Mouse (Mus musculus): ENCODE measurements around the gene Cldn1. TPM values are rescaled to one million over a fixed set of nuclear protein-coding genes. Genes with fewer than 3 reads are reported as not detected.
A peak's percentile ranks its signal among the peaks of the same experiment; 100 is the strongest.

Gene Cldn1
- polyA plus RNA-seq, 1 experiment from 2014 or later = 12.2 TPM

- H3K4me2 ChIP-seq = peak overlapping the region; percentile 62
- H3K27ac ChIP-seq (ENCODE audit: low read depth, low read length) = no peak overlapping the region
- no peak overlapping the region for H3K4me3 ChIP-seq (ENCODE audit: low read depth, low read length)
- no peaks in the 10 kb centered on the region for H3K9me3 ChIP-seq (ENCODE audit: control insufficient read depth, low read length)
- H3K9ac ChIP-seq (ENCODE audit: low read depth, low read length) = no peak overlapping the region
- no peaks in the 10 kb centered on the region for H3K27me3 ChIP-seq (replicated peaks; ENCODE audit: control insufficient read depth, insufficient read depth, low read length)
- no peaks in the 10 kb centered on the region for H3K4me1 ChIP-seq (replicated peaks; ENCODE audit: control insufficient read depth, insufficient read depth, low read length)
- ATAC-seq (replicated peaks; ENCODE audit: low FRiP score) = no peak
- no peaks in the 10 kb centered on the region for H3K36me3 ChIP-seq (ENCODE audit: control insufficient read depth, insufficient read depth, low read length)
- 97% methylated on average over 1 of the region's 1 CpGs for WGBS
- no peak for DNase-seq (ENCODE audit: low spot score)
Measured at GRCm38 (mm10) chr16:26370127-26370526, 1.5 kb downstream of the Cldn1 start.

GRCm38 (mm10) chr16:26369044-26369730 lies 2.5 kb downstream of the Cldn1 start:
- H3K36me3 ChIP-seq (ENCODE audit: control insufficient read depth, insufficient read depth, low read length) = no peaks in the 10 kb centered on the region
- H3K27me3 ChIP-seq (replicated peaks; ENCODE audit: control insufficient read depth, insufficient read depth, low read length) = no peaks in the 10 kb centered on the region
- H3K9me3 ChIP-seq (ENCODE audit: control insufficient read depth, low read length) = no peaks in the 10 kb centered on the region
- no peaks in the 10 kb centered on the region for H3K4me1 ChIP-seq (replicated peaks; ENCODE audit: control insufficient read depth, insufficient read depth, low read length)
- H3K9ac ChIP-seq (ENCODE audit: low read depth, low read length) = no peak overlapping the region
- no peak overlapping the region for H3K4me3 ChIP-seq (ENCODE audit: low read depth, low read length)
- H3K4me2 ChIP-seq = no peak overlapping the region
- ATAC-seq (replicated peaks; ENCODE audit: low FRiP score) (no peak), DNase-seq (ENCODE audit: low spot score) (no peak)
- no peak overlapping the region for H3K27ac ChIP-seq (ENCODE audit: low read depth, low read length)
- 80% methylated on average over 7 of the region's 7 CpGs for WGBS

GRCm38 (mm10) chr16:26368121-26368520 lies 3.5 kb downstream of the Cldn1 start:
- Histone ChIP-seq H3K4me2 (no peak overlapping the region), H3K9me3 (ENCODE audit: control insufficient read depth, low read length) (no peaks in the 10 kb centered on the region), H3K36me3 (ENCODE audit: control insufficient read depth, insufficient read depth, low read length) (no peaks in the 10 kb centered on the region), H3K27ac (ENCODE audit: low read depth, low read length) (no peak overlapping the region), H3K4me3 (ENCODE audit: low read depth, low read length) (no peak overlapping the region), H3K4me1 (replicated peaks; ENCODE audit: control insufficient read depth, insufficient read depth, low read length) (no peaks in the 10 kb centered on the region), H3K9ac (ENCODE audit: low read depth, low read length) (no peak overlapping the region), H3K27me3 (replicated peaks; ENCODE audit: control insufficient read depth, insufficient read depth, low read length) (no peaks in the 10 kb centered on the region)
- WGBS = 65% methylated on average over 5 of the region's 5 CpGs
- DNase-seq (ENCODE audit: low spot score) (no peak), ATAC-seq (replicated peaks; ENCODE audit: low FRiP score) (0 out of 2 replicates have a peak, but pooled peaks have one; percentile 40)

- no peaks in the 10 kb centered on the region for H3K9me3 ChIP-seq (ENCODE audit: control insufficient read depth, low read length)
- no peak overlapping the region for H3K27ac ChIP-seq (ENCODE audit: low read depth, low read length)
- no peak for DNase-seq (ENCODE audit: low spot score)
- no peak for ATAC-seq (replicated peaks; ENCODE audit: low FRiP score)
- no peaks in the 10 kb centered on the region for H3K36me3 ChIP-seq (ENCODE audit: control insufficient read depth, insufficient read depth, low read length)
- no peak overlapping the region for H3K4me2 ChIP-seq
- 69% methylated on average over 3 of the region's 3 CpGs for WGBS
- H3K4me1 ChIP-seq (replicated peaks; ENCODE audit: control insufficient read depth, insufficient read depth, low read length) = no peaks in the 10 kb centered on the region
- no peak overlapping the region for H3K4me3 ChIP-seq (ENCODE audit: low read depth, low read length)
- no peak overlapping the region for H3K9ac ChIP-seq (ENCODE audit: low read depth, low read length)
- H3K27me3 ChIP-seq (replicated peaks; ENCODE audit: control insufficient read depth, insufficient read depth, low read length) = no peaks in the 10 kb centered on the region
Measured at GRCm38 (mm10) chr16:26360694-26361093, 10.9 kb downstream of the Cldn1 start.

GRCm38 (mm10) chr16:26359619-26360018 lies 12.0 kb downstream of the Cldn1 start:
- Histone ChIP-seq H3K27ac (ENCODE audit: low read depth, low read length) (no peak overlapping the region), H3K36me3 (ENCODE audit: control insufficient read depth, insufficient read depth, low read length) (no peaks in the 10 kb centered on the region), H3K9ac (ENCODE audit: low read depth, low read length) (no peak overlapping the region), H3K9me3 (ENCODE audit: control insufficient read depth, low read length) (no peaks in the 10 kb centered on the region), H3K4me1 (replicated peaks; ENCODE audit: control insufficient read depth, insufficient read depth, low read length) (no peaks in the 10 kb centered on the region), H3K4me3 (ENCODE audit: low read depth, low read length) (no peak overlapping the region), H3K27me3 (replicated peaks; ENCODE audit: control insufficient read depth, insufficient read depth, low read length) (no peaks in the 10 kb centered on the region), H3K4me2 (no peak overlapping the region)
- WGBS = 85% methylated on average over 4 of the region's 4 CpGs
- ATAC-seq (replicated peaks; ENCODE audit: low FRiP score) (no peak), DNase-seq (ENCODE audit: low spot score) (no peak)

GRCm38 (mm10) chr16:26358898-26359297 lies 12.7 kb downstream of the Cldn1 start:
- no peak for ATAC-seq (replicated peaks; ENCODE audit: low FRiP score)
- 87% methylated on average over 5 of the region's 5 CpGs for WGBS
- DNase-seq (ENCODE audit: low spot score) = no peak
- no peak overlapping the region for H3K4me3 ChIP-seq (ENCODE audit: low read depth, low read length)
- H3K27me3 ChIP-seq (replicated peaks; ENCODE audit: control insufficient read depth, insufficient read depth, low read length) = no peaks in the 10 kb centered on the region
- no peak overlapping the region for H3K4me2 ChIP-seq
- no peak overlapping the region for H3K27ac ChIP-seq (ENCODE audit: low read depth, low read length)
- H3K9me3 ChIP-seq (ENCODE audit: control insufficient read depth, low read length) = no peaks in the 10 kb centered on the region
- no peak overlapping the region for H3K9ac ChIP-seq (ENCODE audit: low read depth, low read length)
- H3K36me3 ChIP-seq (ENCODE audit: control insufficient read depth, insufficient read depth, low read length) = no peaks in the 10 kb centered on the region
- H3K4me1 ChIP-seq (replicated peaks; ENCODE audit: control insufficient read depth, insufficient read depth, low read length) = no peaks in the 10 kb centered on the region

- DNase-seq (ENCODE audit: low spot score) (no peak), ATAC-seq (replicated peaks; ENCODE audit: low FRiP score) (peak; percentile 81)
- Histone ChIP-seq H3K27me3 (replicated peaks; ENCODE audit: control insufficient read depth, insufficient read depth, low read length) (no peaks in the 10 kb centered on the region), H3K9me3 (ENCODE audit: control insufficient read depth, low read length) (no peaks in the 10 kb centered on the region), H3K4me1 (replicated peaks; ENCODE audit: control insufficient read depth, insufficient read depth, low read length) (no peaks in the 10 kb centered on the region), H3K36me3 (ENCODE audit: control insufficient read depth, insufficient read depth, low read length) (no peaks in the 10 kb centered on the region), H3K4me3 (ENCODE audit: low read depth, low read length) (no peak overlapping the region), H3K4me2 (no peak overlapping the region), H3K9ac (ENCODE audit: low read depth, low read length) (no peak overlapping the region), H3K27ac (ENCODE audit: low read depth, low read length) (no peak overlapping the region)
- WGBS = 64% methylated on average over 5 of the region's 5 CpGs
Measured at GRCm38 (mm10) chr16:26357863-26358780, 13.5 kb downstream of the Cldn1 start.

- Histone ChIP-seq H3K9ac (ENCODE audit: low read depth, low read length) (no peak overlapping the region), H3K9me3 (ENCODE audit: control insufficient read depth, low read length) (no peaks in the 10 kb centered on the region), H3K4me1 (replicated peaks; ENCODE audit: control insufficient read depth, insufficient read depth, low read length) (no peaks in the 10 kb centered on the region), H3K36me3 (ENCODE audit: control insufficient read depth, insufficient read depth, low read length) (no peaks in the 10 kb centered on the region), H3K27ac (ENCODE audit: low read depth, low read length) (no peak overlapping the region), H3K4me2 (no peak overlapping the region), H3K27me3 (replicated peaks; ENCODE audit: control insufficient read depth, insufficient read depth, low read length) (no peaks in the 10 kb centered on the region), H3K4me3 (ENCODE audit: low read depth, low read length) (no peak overlapping the region)
- DNase-seq (ENCODE audit: low spot score) (no peak), ATAC-seq (replicated peaks; ENCODE audit: low FRiP score) (no peak)
- 61% methylated on average over 1 of the region's 1 CpGs for WGBS
Measured at GRCm38 (mm10) chr16:26355513-26355912, 16.1 kb downstream of the Cldn1 start.
